Mouse (Mus musculus) urinary bladder, postnatal 10 days (tissue): ENCODE results near the gene Cyp4a32.

ENCODE experiments used
- DNase-seq: peaks from one replicate; pipeline ENCODE4 v3.0.0; 2022; ENCODE audit warnings: low spot score

Cyp4a32 gene

GRCm38 (mm10) chr4:115657104-115657866 lies 56.5 kb downstream of the Cyp4a32 start:
- DNase-seq: no peak

DNA sequence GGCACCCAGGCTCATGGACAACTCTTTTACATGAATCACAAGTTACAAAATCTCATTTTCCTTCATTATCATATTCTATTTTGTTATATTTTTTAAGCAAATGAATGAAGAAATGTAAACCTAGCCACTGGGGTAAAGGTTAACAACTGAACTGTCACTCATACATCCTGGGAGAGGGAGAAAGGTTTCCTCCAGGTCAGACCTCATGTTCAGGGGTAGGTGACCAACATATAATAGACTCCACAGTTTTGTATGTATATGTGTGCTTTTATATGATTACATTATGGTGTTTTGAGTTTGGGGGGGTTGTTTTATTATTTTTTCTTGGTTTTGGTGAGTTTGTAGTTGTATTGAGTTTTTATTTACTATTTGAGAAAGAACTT lies 57.1 kb downstream of the Cyp4a32 start:
- DNase-seq: no peak

GRCm38 (mm10) chr4:115659190-115659589 lies 58.4 kb downstream of the Cyp4a32 start:
- DNase-seq: no peak
